Mouse (Mus musculus) ZHBTc4 (cell line): ENCODE results near the gene Eif2b5.
"Not testable (repeated sequence)": the region's sequence is repeated elsewhere in the genome, so short reads cannot be mapped to it uniquely, and the experiment has no call there.

Experiments
- DNase-seq: peaks from one replicate; pipeline ENCODE4 v3.0.0-alpha.2; 2011; ENCODE audit warnings: low read depth, low spot score

Eif2b5 gene

GRCm38 (mm10) chr16:20498677-20499475, at the start of gene Eif2b5:
TSS of gene Eif2b5 (plus strand) at chr16:20498817.
- peak; percentile 98 for DNase-seq

- DNase-seq = peak; percentile 36
Measured at GRCm38 (mm10) chr16:20451774-20452173, 46.8 kb upstream of the Eif2b5 start.

GRCm38 (mm10) chr16:20454155-20454654, 44.4 kb upstream of the Eif2b5 start:
- DNase-seq = peak; percentile 93

- no peak for DNase-seq
Measured at GRCm38 (mm10) chr16:20456106-20456505, 42.5 kb upstream of the Eif2b5 start.

GRCm38 (mm10) chr16:20458736-20459135, 39.9 kb upstream of the Eif2b5 start:
- DNase-seq = not testable (repeated sequence)

- no peak for DNase-seq
Measured at GRCm38 (mm10) chr16:20464725-20465124, 33.9 kb upstream of the Eif2b5 start.

GRCm38 (mm10) chr16:20470981-20471380, 27.6 kb upstream of the Eif2b5 start:
- DNase-seq = no peak

- no peak for DNase-seq
Measured at GRCm38 (mm10) chr16:20471686-20472085, 26.9 kb upstream of the Eif2b5 start.

- no peak for DNase-seq
Measured at GRCm38 (mm10) chr16:20473748-20474147, 24.9 kb upstream of the Eif2b5 start.

- DNase-seq = peak; percentile 23
Measured at GRCm38 (mm10) chr16:20474211-20474610, 24.4 kb upstream of the Eif2b5 start.

GRCm38 (mm10) chr16:20474786-20475185, 23.8 kb upstream of the Eif2b5 start:
- peak; percentile 33 for DNase-seq

GRCm38 (mm10) chr16:20475335-20475734, 23.3 kb upstream of the Eif2b5 start:
- DNase-seq = peak; percentile 33

- peak; percentile 36 for DNase-seq
Measured at GRCm38 (mm10) chr16:20476857-20477256, 21.8 kb upstream of the Eif2b5 start.

GRCm38 (mm10) chr16:20477270-20477669, 21.3 kb upstream of the Eif2b5 start:
- no peak for DNase-seq

- DNase-seq = peak; percentile 92
Measured at GRCm38 (mm10) chr16:20478504-20478903, 20.1 kb upstream of the Eif2b5 start.

- peak; percentile 75 for DNase-seq
Measured at GRCm38 (mm10) chr16:20479026-20479760, 19.4 kb upstream of the Eif2b5 start.

GRCm38 (mm10) chr16:20480115-20480514, 18.5 kb upstream of the Eif2b5 start:
- peak; percentile 96 for DNase-seq

GRCm38 (mm10) chr16:20481746-20482145, 16.9 kb upstream of the Eif2b5 start:
- no peak for DNase-seq

GRCm38 (mm10) chr16:20483716-20484115, 14.9 kb upstream of the Eif2b5 start:
- DNase-seq = peak; percentile 69

GRCm38 (mm10) chr16:20485061-20485460, 13.6 kb upstream of the Eif2b5 start:
- peak; percentile 37 for DNase-seq

- no peak for DNase-seq
Measured at GRCm38 (mm10) chr16:20486048-20486447, 12.6 kb upstream of the Eif2b5 start.

GRCm38 (mm10) chr16:20488151-20488550, 10.5 kb upstream of the Eif2b5 start:
- DNase-seq = no peak

- DNase-seq = peak; percentile 48
Measured at GRCm38 (mm10) chr16:20488751-20489150, 9.9 kb upstream of the Eif2b5 start.
